Mouse (Mus musculus) left cerebral cortex, adult 18-20 months (tissue): ENCODE results near the gene Elfn1. TPM values are rescaled to one million over a fixed set of nuclear protein-coding genes. Genes with fewer than 3 reads are reported as not detected.
A peak's percentile ranks its signal among the peaks of the same experiment; 100 is the strongest.

ENCODE experiments used
- DNase-seq, 2 experiments: peaks; one replicate each; pipeline ENCODE4 v3.0.0; 2021 to 2022; ENCODE audit warnings: low spot score in 2 of 2, mixed read lengths in 1 of 2
- total RNA-seq, 2 experiments: library from RNA; stranded (reverse); gene quantifications; 2 replicates each; pipeline ENCODE4 v1.2.3; 2021

Gene Elfn1
- total RNA-seq, 2 experiments from 2014 or later: 32.3 to 36.1 TPM

GRCm38 (mm10) chr5:139910755-139911300 is 3.1 kb downstream of the Elfn1 start:
- DNase-seq: no peak

DNA sequence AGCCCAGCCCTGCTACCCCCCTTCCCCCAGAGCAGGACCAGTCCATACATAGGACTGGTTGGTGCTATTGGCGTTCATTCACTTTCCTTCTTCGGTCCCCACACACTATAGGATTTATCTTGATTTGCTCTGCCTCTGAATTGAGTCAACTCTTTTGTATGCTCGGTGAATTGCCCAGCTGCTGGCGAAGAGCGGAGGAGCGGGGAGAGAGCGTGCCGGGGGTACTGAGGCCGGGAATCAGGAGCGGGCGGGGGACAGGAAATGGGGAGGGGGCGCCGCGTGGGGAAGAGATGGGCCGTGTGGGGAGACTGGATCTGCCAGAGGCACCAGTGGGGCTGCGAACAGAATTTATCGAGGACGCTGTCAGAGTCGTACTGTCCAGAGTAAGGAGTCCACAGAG is 3.8 kb downstream of the Elfn1 start:
- no peak for DNase-seq

GRCm38 (mm10) chr5:139912121-139912771 is 4.5 kb downstream of the Elfn1 start:
- DNase-seq: no peak

- DNase-seq: no peak
These were observed 13.9 kb downstream of the Elfn1 start for GRCm38 (mm10) chr5:139921666-139922065.

DNA sequence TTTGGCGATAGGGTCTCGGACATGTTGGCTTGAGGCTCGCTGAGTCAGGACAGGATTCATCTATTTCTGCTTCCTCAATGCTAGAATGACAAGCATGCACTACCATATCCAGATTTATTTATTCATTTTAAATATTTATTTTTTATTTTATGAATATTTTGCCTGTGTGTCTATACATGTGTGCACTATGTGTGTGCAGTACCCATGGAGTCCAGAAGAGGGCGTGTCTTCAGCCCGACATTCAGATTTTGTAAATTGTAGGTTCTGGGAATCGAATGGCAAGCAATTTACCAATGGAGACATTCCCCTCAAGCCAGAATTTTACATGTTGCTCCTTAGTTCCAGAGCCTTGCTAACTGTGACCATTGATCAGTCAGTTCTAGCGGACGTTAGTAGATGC is 16.1 kb downstream of the Elfn1 start:
- DNase-seq: no peak

DNA sequence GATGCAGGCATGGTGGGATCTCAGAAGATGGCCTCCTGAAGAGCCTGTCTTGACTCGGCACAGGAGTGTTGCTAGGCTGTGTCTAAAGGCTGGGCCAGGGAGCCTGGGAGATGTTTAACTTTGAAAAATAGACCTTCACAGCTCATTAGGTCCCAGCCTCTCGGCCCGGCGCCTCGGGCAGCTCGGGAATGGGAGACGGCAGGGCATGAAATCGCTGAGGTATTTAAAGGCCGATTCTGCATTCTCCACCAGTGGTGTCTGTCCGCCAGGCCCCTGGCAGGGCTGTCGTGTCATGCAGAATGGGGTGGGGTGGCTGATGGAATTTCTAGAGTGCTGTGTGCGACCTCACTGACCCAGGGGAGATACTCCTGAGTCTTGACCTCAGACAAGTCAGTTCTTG is 22.4 kb downstream of the Elfn1 start:
- DNase-seq: no peak

DNA sequence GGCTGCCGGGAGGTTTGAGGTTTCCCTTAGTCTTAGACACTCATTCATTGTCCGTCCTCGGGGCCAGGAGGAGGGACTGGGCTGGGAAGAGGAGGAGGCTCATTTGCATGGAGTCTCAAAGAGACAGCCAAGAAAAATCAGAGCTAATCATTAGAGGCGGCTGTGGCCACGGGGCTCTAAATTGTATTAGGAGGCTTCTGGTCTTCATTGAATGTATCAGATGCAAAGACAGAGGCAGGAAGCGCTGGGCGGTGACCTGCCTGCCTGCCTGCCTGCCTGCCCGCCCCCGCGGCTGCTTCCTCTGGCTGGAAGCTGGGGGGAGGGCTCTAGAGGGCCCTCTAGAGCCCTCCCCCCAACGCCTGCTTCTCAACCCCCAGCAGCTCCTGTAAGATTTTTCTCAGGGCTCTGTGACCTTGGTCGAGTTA is 23.2 kb downstream of the Elfn1 start:
- DNase-seq: no peak

- peak in 1 of 2 experiments; percentile 43 for DNase-seq
These were observed 24.3 kb downstream of the Elfn1 start for GRCm38 (mm10) chr5:139931947-139932540.

GRCm38 (mm10) chr5:139932595-139933271 is 25.0 kb downstream of the Elfn1 start:
- peak; percentile 67 to 75 for DNase-seq

DNA sequence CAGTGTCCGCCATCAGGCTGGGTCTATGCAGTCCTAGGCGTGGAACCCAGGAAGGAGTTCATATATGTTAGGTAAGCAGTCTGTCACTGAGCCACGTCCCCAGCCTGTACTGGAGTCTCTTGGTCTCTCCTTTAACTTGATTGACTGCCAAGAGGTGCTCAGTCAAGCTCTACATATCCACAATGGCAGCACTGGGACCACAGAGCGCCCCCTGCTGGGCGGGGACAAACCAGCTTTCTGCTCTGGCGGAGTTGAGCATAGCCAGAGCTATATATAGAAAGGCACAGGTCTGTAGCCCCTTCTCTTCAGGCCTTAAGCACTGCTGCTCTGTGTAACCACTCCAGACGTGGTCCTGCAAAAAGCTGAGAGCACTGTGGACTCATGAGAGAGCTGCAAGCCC is 25.7 kb downstream of the Elfn1 start:
- DNase-seq: peak in 1 of 2 experiments; percentile 39

DNA sequence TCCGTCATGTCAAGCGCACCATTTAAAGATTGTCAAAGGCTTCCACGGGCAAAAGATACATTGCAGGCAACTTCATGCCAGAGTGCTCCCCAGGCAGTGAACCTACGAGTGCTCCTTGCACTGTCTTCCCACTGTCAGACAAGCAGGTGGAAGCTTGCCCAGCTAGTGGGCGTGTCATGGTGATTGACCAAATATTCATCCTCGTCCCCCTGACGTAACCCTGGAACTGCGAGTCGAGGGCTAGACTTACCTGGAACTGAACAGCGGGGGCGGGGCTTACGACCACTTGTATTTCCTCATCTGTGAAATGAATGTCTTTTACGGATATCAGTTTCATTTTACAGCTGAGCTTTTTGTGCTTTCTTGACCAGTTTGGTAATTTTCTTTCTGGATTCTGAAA is 28.7 kb downstream of the Elfn1 start:
- DNase-seq: no peak

- no peak for DNase-seq
These were observed 37.0 kb downstream of the Elfn1 start for GRCm38 (mm10) chr5:139944697-139945096.

DNA sequence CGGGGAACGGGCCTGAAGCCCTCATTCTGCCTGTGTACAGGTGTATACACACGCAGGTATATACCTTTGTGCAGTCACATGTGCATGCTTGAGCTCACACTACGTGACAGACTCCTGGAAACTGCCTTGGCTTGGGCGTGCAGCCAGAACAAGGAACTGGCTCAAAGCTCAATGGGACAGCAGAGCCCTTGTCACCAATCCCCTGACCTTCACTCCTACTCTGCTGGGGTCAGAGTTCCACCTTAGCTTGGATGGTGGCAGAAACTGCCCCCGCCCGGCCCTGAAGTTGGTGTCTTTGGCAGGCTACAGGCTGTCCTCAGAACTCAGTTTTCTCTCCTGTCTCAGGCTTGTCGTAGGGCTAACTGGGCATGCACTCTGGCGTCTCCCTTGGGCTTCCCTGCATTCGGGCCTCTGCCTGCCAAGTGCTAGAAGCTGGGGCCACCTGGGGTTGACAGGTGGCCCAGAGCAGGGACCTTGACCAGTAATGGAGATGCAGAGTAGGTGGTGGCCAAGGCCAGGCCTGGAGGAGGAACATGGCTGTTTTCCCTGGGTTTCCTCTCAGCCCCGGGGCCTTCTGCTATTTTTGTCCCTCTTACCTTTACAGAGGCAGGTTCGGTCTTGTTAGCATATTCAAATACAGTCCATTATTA is 38.1 kb downstream of the Elfn1 start:
- no peak for DNase-seq

DNA sequence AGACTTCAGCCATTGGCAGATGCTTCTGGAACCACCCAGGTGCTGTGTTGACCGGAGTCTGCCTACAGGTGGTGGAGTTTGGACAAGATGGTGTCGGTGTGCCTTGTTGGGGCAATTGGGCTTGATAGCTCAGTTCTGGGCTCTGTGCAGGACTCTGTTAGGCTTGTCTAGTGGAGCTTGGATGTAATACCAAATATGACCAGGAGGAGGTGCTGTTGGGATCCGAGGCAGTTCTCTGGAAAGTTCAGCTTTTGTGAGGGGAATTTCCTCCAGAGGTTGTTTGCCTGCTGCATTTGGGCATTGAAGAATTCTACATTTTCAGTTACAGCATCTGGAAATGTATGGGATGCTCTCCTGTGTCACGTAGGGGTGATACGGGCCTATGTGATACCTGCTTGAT is 39.7 kb downstream of the Elfn1 start:
- no peak for DNase-seq

- no peak for DNase-seq
These were observed 40.8 kb downstream of the Elfn1 start for GRCm38 (mm10) chr5:139948552-139948951.

- no peak for DNase-seq
These were observed 41.6 kb downstream of the Elfn1 start for GRCm38 (mm10) chr5:139949363-139949762.

GRCm38 (mm10) chr5:139949975-139950578 is 42.3 kb downstream of the Elfn1 start:
- no peak for DNase-seq

GRCm38 (mm10) chr5:139956859-139957258 is 49.1 kb downstream of the Elfn1 start:
- DNase-seq: no peak

DNA sequence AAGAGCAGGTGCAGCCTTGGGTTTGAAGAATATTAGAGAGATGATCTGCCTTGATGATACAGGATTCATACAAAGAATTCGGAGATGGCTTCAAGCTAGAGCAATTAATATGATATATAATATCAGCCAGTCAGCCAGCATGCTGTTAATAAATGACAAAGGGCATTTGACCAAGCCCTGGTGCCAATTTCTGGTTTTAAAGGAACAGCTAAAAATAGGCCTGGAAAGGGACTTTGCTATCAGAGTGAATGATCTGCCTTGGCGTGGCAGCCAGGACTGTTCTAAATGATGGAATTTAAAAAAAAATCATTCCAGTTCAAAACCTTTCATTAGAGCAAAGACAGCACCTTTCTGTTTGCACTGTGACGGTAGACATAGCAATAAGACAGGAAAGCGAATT is 52.0 kb downstream of the Elfn1 start:
- DNase-seq: no peak

GRCm38 (mm10) chr5:139964391-139964790 is 56.6 kb downstream of the Elfn1 start:
- no peak for DNase-seq

GRCm38 (mm10) chr5:139965596-139965995 is 57.9 kb downstream of the Elfn1 start:
- DNase-seq: no peak
